Mouse (Mus musculus) CD8-positive naive resting alpha-beta T cell, adult 57 days (primary cell): ENCODE data around the gene Zfp871. TPM values are rescaled to one million over a fixed set of nuclear protein-coding genes. Genes with fewer than 3 reads are reported as not detected.

Experiments used
- total RNA-seq: library from RNA; stranded (reverse); gene quantifications from one replicate; pipeline ENCODE4 v1.2.4, GENCODE M21; 2023

The Zfp871 gene
- 87.4 TPM for total RNA-seq

DNA sequence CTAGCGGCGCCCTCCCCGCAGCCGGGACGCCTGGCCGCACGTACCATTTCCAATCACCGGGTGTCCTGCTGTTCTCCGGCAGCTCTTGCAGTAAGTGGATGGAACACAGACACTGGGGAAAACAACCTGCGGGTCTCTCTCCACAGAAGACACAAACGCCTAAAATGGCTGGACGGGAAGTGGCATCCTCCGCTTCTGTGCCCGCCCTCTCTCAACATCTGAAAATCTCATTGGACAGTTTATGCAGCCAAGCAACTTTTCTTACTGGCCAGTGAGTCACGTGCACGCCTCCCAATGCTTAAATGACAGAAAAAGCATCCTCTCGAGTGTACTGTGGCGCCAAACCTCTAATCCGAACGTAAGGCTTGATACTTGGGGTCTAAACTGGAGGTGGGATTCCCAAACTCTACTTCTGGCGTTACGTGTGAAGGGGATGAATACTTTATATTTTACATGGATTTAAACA is at the start of gene Zfp871:
TSS of gene Zfp871 (minus strand) at position 194 of the 466 bp plus-strand sequence.

GRCm38 (mm10) chr17:32829540-32830417 is 41.7 kb upstream of the Zfp871 start, which contains the start of gene Zfp799:
Gene Zfp799, minus strand, starts transcription at chr17:32830261.

DNA sequence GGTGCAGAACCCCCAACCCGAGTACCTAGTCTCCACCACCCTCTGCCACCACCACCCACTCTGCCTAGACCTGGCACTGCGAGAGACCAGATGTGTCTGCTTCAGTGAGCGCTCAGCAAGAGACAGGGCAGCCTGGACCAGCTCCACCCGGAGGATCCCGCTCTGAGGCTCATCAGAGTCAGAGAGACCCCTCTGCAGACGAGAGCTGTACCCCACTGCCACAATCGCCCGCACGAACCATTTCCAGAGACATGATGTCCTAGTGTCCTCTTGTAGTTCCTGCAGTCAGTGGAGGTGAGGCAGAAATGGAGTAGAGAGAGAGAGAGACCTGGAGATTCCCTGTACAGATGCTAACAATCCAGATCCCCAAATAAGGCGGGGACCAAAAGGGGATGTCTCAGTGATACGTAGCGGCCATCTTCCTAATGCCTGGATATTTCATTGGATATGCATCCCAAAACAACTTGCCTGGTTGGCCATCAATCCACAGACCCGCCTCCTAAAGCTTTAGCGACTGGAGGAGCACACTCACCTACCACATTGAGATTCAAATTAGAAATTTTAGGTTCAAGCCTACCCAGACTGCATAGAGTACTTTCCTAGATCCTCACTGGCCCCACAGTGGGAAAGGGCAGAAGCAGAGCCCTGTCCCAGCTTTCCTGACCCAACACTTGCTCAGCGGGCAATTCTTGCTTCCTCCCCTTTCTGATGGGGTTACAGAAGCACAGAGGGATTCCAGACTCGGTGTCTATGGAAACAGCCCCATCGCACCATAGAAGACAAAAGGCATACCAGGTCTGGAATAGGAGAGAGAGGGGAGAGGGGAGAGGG is 21.7 kb upstream of the Zfp871 start, which contains the start of gene Zfp811:
TSS of gene Zfp811 (minus strand) at position 388 of the 831 bp plus-strand sequence.

Other genes starting within 250 kb of the Zfp871 start
- 0.34 TPM for gene Cyp4f37, start 167.0 kb downstream of the Zfp871 start, total RNA-seq
- gene Cyp4f40, start 129.4 kb downstream of the Zfp871 start, total RNA-seq, result not detected
- not detected for gene Cyp4f15, start 102.7 kb downstream of the Zfp871 start, total RNA-seq
- gene Zfp811, start 21.6 kb upstream of the Zfp871 start, total RNA-seq, result 0.43 TPM
- 13.7 TPM for gene Zfp799, start 42.0 kb upstream of the Zfp871 start, total RNA-seq
- gene Zfp870, start 103.4 kb upstream of the Zfp871 start, total RNA-seq, result 0.49 TPM
- gene Cyp4f14, start 129.1 kb upstream of the Zfp871 start, total RNA-seq, result not detected
- 85.9 TPM for gene Cyp4f13, start 159.1 kb upstream of the Zfp871 start, total RNA-seq
- 20.3 TPM for gene Zfp472, start 177.5 kb upstream of the Zfp871 start, total RNA-seq
- 12.7 TPM for gene Zfp952, start 204.8 kb upstream of the Zfp871 start, total RNA-seq
- 8.9 TPM for gene Zfp763, start 245.1 kb upstream of the Zfp871 start, total RNA-seq